Mouse (Mus musculus): ENCODE data around the gene Rrp8. TPM values are rescaled to one million over a fixed set of nuclear protein-coding genes. Genes with fewer than 3 reads are reported as not detected.
"Not testable (repeated sequence)": the region's sequence is repeated elsewhere in the genome, so short reads cannot be mapped to it uniquely, and the experiment has no call there.

Rrp8 gene
- polyA plus RNA-seq, 1 experiment from 2014 or later = 11.5 TPM

GRCm38 (mm10) chr7:105752716-105753115 is 15.5 kb upstream of the Rrp8 start:
- WGBS (ENCODE audit: insufficient replicate concordance) = 60% methylated on average over 2 of the region's 2 CpGs
- H3K27me3 ChIP-seq (ENCODE audit: control insufficient read depth, insufficient read depth, low read depth, low read length) = no peaks in the 10 kb centered on the region
- no peak overlapping the region for H3K4me3 ChIP-seq (ENCODE audit: low read depth, low read length)
- H3K4me2 ChIP-seq (ENCODE audit: low read depth, low read length) = no peak overlapping the region
- H3K9ac ChIP-seq (ENCODE audit: low read depth, low read length) = no peak overlapping the region
- H3K4me1 ChIP-seq (ENCODE audit: control insufficient read depth, low read depth, low read length) = peaks cover 15% of the 10 kb centered on the region
- H3K9me3 ChIP-seq (replicated peaks; ENCODE audit: control insufficient read depth, low read length) = no peaks in the 10 kb centered on the region
- peaks cover 7% of the 10 kb centered on the region; the same call in 1 of the 2 replicates for H3K36me3 ChIP-seq (ENCODE audit: control insufficient read depth, insufficient read depth)
- H3K27ac ChIP-seq (ENCODE audit: low read length) = no peak overlapping the region
- ATAC-seq (ENCODE audit: low read depth) = no peak

- Histone ChIP-seq H3K9me3 (replicated peaks; ENCODE audit: control insufficient read depth, low read length) (no peaks in the 10 kb centered on the region), H3K4me3 (ENCODE audit: low read depth, low read length) (peak within 1 kb of the TSS; percentile 82), H3K27me3 (ENCODE audit: control insufficient read depth, insufficient read depth, low read depth, low read length) (no peaks in the 10 kb centered on the region), H3K27ac (ENCODE audit: low read length) (peak within 1 kb of the TSS; percentile 65), H3K9ac (ENCODE audit: low read depth, low read length) (peak within 1 kb of the TSS; percentile 89), H3K4me2 (ENCODE audit: low read depth, low read length) (peak within 1 kb of the TSS; percentile 94), H3K4me1 (ENCODE audit: control insufficient read depth, low read depth, low read length) (peaks cover 15% of the 10 kb centered on the region), H3K36me3 (ENCODE audit: control insufficient read depth, insufficient read depth) (peaks cover 7% of the 10 kb centered on the region; the same call in 1 of the 2 replicates)
- WGBS (ENCODE audit: insufficient replicate concordance) = 18% methylated on average over 20 of the region's 20 CpGs
- ATAC-seq (ENCODE audit: low read depth) = peak; percentile 92
Measured at GRCm38 (mm10) chr7:105751491-105752433, 14.6 kb upstream of the Rrp8 start, which contains the start of gene Tpp1. Gene Tpp1 (minus strand): TSS chr7:105752235.

DNA sequence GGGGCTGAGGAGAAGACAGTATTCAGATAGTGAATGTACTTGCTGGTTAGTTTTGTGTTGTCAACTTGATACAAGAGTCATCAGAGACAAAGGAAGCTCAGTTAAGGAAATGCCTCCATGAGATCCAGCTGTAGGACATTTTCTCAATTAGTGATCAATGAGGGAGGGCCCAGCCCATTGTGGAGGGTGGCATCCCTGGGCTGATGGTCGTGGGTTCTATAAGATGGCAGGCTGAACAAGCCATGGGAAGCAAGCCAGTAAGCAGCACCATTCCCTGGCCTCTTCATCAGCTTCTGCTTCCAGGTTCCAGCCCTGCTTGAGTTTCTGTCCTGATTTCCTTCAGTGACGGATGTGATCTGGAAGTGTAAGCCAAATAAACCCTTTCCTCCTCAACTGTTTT is 10.6 kb upstream of the Rrp8 start:
- H3K36me3 ChIP-seq (ENCODE audit: control insufficient read depth, insufficient read depth) = peaks cover 7% of the 10 kb centered on the region; the same call in 1 of the 2 replicates
- peaks cover 32% of the 10 kb centered on the region for H3K4me1 ChIP-seq (ENCODE audit: control insufficient read depth, low read depth, low read length)
- H3K27ac ChIP-seq (ENCODE audit: low read length) = no peak overlapping the region
- H3K4me3 ChIP-seq (ENCODE audit: low read depth, low read length) = no peak overlapping the region
- no peaks in the 10 kb centered on the region for H3K9me3 ChIP-seq (replicated peaks; ENCODE audit: control insufficient read depth, low read length)
- no peak for ATAC-seq (ENCODE audit: low read depth)
- H3K4me2 ChIP-seq (ENCODE audit: low read depth, low read length) = no peak overlapping the region
- H3K9ac ChIP-seq (ENCODE audit: low read depth, low read length) = no peak overlapping the region
- H3K27me3 ChIP-seq (ENCODE audit: control insufficient read depth, insufficient read depth, low read depth, low read length) = no peaks in the 10 kb centered on the region
- 68% methylated on average over 2 of the region's 2 CpGs for WGBS (ENCODE audit: insufficient replicate concordance)

- peak; percentile 99 for ATAC-seq (ENCODE audit: low read depth)
- peaks cover 22% of the 10 kb centered on the region for H3K4me1 ChIP-seq (ENCODE audit: control insufficient read depth, low read depth, low read length)
- H3K4me2 ChIP-seq (ENCODE audit: low read depth, low read length) = peak within 1 kb of the TSS; percentile 90
- peak within 1 kb of the TSS; percentile 92 for H3K4me3 ChIP-seq (ENCODE audit: low read depth, low read length)
- WGBS (ENCODE audit: insufficient replicate concordance) = under 1% methylated on average over 66 of the region's 67 CpGs
- H3K9me3 ChIP-seq (replicated peaks; ENCODE audit: control insufficient read depth, low read length) = no peaks in the 10 kb centered on the region
- H3K36me3 ChIP-seq (ENCODE audit: control insufficient read depth, insufficient read depth) = peaks cover 29% of the 10 kb centered on the region
- H3K9ac ChIP-seq (ENCODE audit: low read depth, low read length) = peak within 1 kb of the TSS; percentile 88
- peak within 1 kb of the TSS; percentile 83 for H3K27ac ChIP-seq (ENCODE audit: low read length)
- no peaks in the 10 kb centered on the region for H3K27me3 ChIP-seq (ENCODE audit: control insufficient read depth, insufficient read depth, low read depth, low read length)
Measured at GRCm38 (mm10) chr7:105743926-105744590, 6.9 kb upstream of the Rrp8 start, which contains the start of gene Taf10. Gene Taf10 (minus strand): TSS chr7:105744361.

GRCm38 (mm10) chr7:105743246-105743925 is 6.2 kb upstream of the Rrp8 start:
- 28% methylated on average over 20 of the region's 20 CpGs for WGBS (ENCODE audit: insufficient replicate concordance)
- H3K9me3 ChIP-seq (replicated peaks; ENCODE audit: control insufficient read depth, low read length); ATAC-seq (ENCODE audit: low read depth); H3K27me3 ChIP-seq (ENCODE audit: control insufficient read depth, insufficient read depth, low read depth, low read length): not testable (repeated sequence)
- H3K4me2 ChIP-seq (ENCODE audit: low read depth, low read length) = peak overlapping the region; percentile 90
- peak overlapping the region; percentile 83; the same call in 1 of the 2 replicates for H3K27ac ChIP-seq (ENCODE audit: low read length)
- peaks cover 26% of the 10 kb centered on the region for H3K36me3 ChIP-seq (ENCODE audit: control insufficient read depth, insufficient read depth)
- H3K4me1 ChIP-seq (ENCODE audit: control insufficient read depth, low read depth, low read length) = peaks cover 29% of the 10 kb centered on the region
- peak overlapping the region; percentile 88 for H3K9ac ChIP-seq (ENCODE audit: low read depth, low read length)
- H3K4me3 ChIP-seq (ENCODE audit: low read depth, low read length) = peak overlapping the region; percentile 92

- H3K4me3 ChIP-seq (ENCODE audit: low read depth, low read length) = peak overlapping the region; percentile 92; the same call in 1 of the 2 replicates
- peaks cover 23% of the 10 kb centered on the region for H3K36me3 ChIP-seq (ENCODE audit: control insufficient read depth, insufficient read depth)
- 79% methylated on average over 7 of the region's 7 CpGs for WGBS (ENCODE audit: insufficient replicate concordance)
- peak overlapping the region; percentile 90 for H3K4me2 ChIP-seq (ENCODE audit: low read depth, low read length)
- H3K4me1 ChIP-seq (ENCODE audit: control insufficient read depth, low read depth, low read length) = peaks cover 35% of the 10 kb centered on the region
- not testable (repeated sequence) for H3K9me3 ChIP-seq (replicated peaks; ENCODE audit: control insufficient read depth, low read length); H3K27ac ChIP-seq (ENCODE audit: low read length); H3K27me3 ChIP-seq (ENCODE audit: control insufficient read depth, insufficient read depth, low read depth, low read length); ATAC-seq (ENCODE audit: low read depth); H3K9ac ChIP-seq (ENCODE audit: low read depth, low read length)
Measured at GRCm38 (mm10) chr7:105742539-105743215, 5.5 kb upstream of the Rrp8 start.

DNA sequence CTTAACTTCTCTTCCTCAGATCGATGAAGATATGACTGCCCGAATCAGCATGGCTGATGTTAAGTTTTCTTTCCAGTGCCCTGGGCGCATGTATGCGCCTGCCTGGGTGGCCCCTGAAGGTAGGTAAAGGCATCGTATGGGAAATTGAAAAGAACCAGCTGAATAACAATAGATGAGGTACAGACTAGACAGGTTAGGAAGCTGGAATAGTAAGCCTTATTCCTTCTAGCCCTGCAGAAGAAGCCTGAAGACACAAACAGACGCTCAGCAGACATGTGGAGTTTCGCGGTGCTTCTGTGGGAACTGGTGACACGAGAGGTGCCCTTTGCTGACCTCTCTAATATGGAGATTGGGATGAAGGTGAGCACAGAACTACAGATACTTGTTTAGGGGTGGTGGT is 4.8 kb upstream of the Rrp8 start:
- Histone ChIP-seq H3K27ac (ENCODE audit: low read length) (no peak overlapping the region), H3K4me3 (ENCODE audit: low read depth, low read length) (no peak overlapping the region), H3K4me2 (ENCODE audit: low read depth, low read length) (no peak overlapping the region), H3K27me3 (ENCODE audit: control insufficient read depth, insufficient read depth, low read depth, low read length) (no peaks in the 10 kb centered on the region), H3K9ac (ENCODE audit: low read depth, low read length) (no peak overlapping the region), H3K9me3 (replicated peaks; ENCODE audit: control insufficient read depth, low read length) (no peaks in the 10 kb centered on the region), H3K36me3 (ENCODE audit: control insufficient read depth, insufficient read depth) (peaks cover 23% of the 10 kb centered on the region), H3K4me1 (ENCODE audit: control insufficient read depth, low read depth, low read length) (peaks cover 39% of the 10 kb centered on the region)
- ATAC-seq (ENCODE audit: low read depth) = no peak
- 86% methylated on average over 9 of the region's 9 CpGs for WGBS (ENCODE audit: insufficient replicate concordance)

DNA sequence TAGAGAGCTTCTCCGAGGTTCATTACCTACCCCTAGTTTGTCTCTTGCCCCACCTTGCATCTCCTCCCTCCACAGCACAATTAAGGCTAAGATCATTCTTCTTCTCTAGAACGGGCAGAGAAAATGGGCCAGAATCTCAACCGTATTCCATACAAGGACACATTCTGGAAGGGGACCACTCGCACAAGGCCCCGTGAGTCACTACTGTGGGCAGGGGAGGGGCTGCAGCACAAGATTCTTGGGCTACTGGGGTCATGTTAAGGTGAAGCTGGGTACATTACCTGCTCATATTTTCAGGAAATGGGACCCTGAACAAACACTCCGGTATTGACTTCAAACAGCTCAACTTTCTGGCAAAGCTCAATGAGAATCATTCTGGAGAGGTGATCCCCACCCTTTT is 3.7 kb upstream of the Rrp8 start:
- H3K36me3 ChIP-seq (ENCODE audit: control insufficient read depth, insufficient read depth) = peaks cover 23% of the 10 kb centered on the region
- ATAC-seq (ENCODE audit: low read depth) = no peak
- H3K9ac ChIP-seq (ENCODE audit: low read depth, low read length) = no peak overlapping the region
- 81% methylated on average over 6 of the region's 6 CpGs for WGBS (ENCODE audit: insufficient replicate concordance)
- H3K9me3 ChIP-seq (replicated peaks; ENCODE audit: control insufficient read depth, low read length) = no peaks in the 10 kb centered on the region
- peaks cover 39% of the 10 kb centered on the region for H3K4me1 ChIP-seq (ENCODE audit: control insufficient read depth, low read depth, low read length)
- H3K4me3 ChIP-seq (ENCODE audit: low read depth, low read length) = no peak overlapping the region
- no peak overlapping the region for H3K4me2 ChIP-seq (ENCODE audit: low read depth, low read length)
- H3K27ac ChIP-seq (ENCODE audit: low read length) = no peak overlapping the region
- no peaks in the 10 kb centered on the region for H3K27me3 ChIP-seq (ENCODE audit: control insufficient read depth, insufficient read depth, low read depth, low read length)
